Mouse (Mus musculus) lung, adult 2 months (tissue): Measurements from ENCODE around the gene Zbtb14. TPM values are rescaled to one million over a fixed set of nuclear protein-coding genes. Genes with fewer than 3 reads are reported as not detected.

Source experiments
- DNase-seq: peaks from one replicate; pipeline ENCODE4 v3.0.0; 2022
- H3K4me1 ChIP-seq: fragments of 200-500 bp; 2 replicates; pipeline ENCODE4 v1.6.1; 2011; ENCODE audit warnings: low read length; ENCODE audit not compliant: control insufficient read depth, insufficient read depth
- H3K4me3 ChIP-seq: fragments of 200-500 bp; replicated peaks from 2 replicates; pipeline ENCODE3; 2011; ENCODE audit warnings: low read depth, mild to moderate bottlenecking, control low read depth, low read length; ENCODE audit errors: extremely low read depth
- CTCF ChIP-seq: fragments of 200-500 bp; IDR thresholded peaks from 2 replicates; pipeline ENCODE4 v1.5.1; 2011; ENCODE audit warnings: mild to moderate bottlenecking, low read length, control low read depth; ENCODE audit not compliant: insufficient read depth
- POLR2A ChIP-seq: fragments of 200-500 bp; IDR thresholded peaks from 2 replicates; pipeline ENCODE4 v1.6.1; 2011; ENCODE audit warnings: low read depth, mild to moderate bottlenecking, control low read depth, low read length, borderline replicate concordance; ENCODE audit errors: extremely low read depth
- WGBS: fragments of 180-500 bp; shearing (Covaris S2); methylation state at CpG from one replicate; pipeline ENCODE4 v1.1.7; 2018; 5-methylcytosine and 5-hydroxymethylcytosine counted together
- polyA plus RNA-seq: library from polyadenylated mRNA; depleted of rRNA; stranded (reverse); fragments of >200 nt; gene quantifications from 2 replicates; pipeline ENCODE4 v1.2.3, GENCODE M21; 2012

Zbtb14 gene
- polyA plus RNA-seq, 1 experiment = 7.4 TPM

- DNase-seq = no peak
- TF ChIP-seq POLR2A = no peak
- no peak for TF ChIP-seq CTCF
- peaks cover 3% of the 10 kb centered on the region; the same call in 1 of the 2 replicates for H3K4me1 ChIP-seq
- no peak overlapping the region for H3K4me3 ChIP-seq
Measured at GRCm38 (mm10) chr17:69398092-69398491, 15.2 kb downstream of the Zbtb14 start.

GRCm38 (mm10) chr17:69401146-69401545, 18.3 kb downstream of the Zbtb14 start:
- 68% methylated on average over 2 of the region's 2 CpGs for WGBS
- Histone ChIP-seq H3K4me3 (no peak overlapping the region), H3K4me1 (peaks cover 3% of the 10 kb centered on the region; the same call in 1 of the 2 replicates)
- TF ChIP-seq CTCF = no peak
- TF ChIP-seq POLR2A = no peak
- DNase-seq = no peak

GRCm38 (mm10) chr17:69416163-69416562, 33.3 kb downstream of the Zbtb14 start:
- no peak for DNase-seq
- Histone ChIP-seq H3K4me1 (peaks cover 3% of the 10 kb centered on the region; the same call in 1 of the 2 replicates), H3K4me3 (no peak overlapping the region)
- TF ChIP-seq CTCF (no peak), POLR2A (no peak)

GRCm38 (mm10) chr17:69416920-69417661, 34.2 kb downstream of the Zbtb14 start:
- TF ChIP-seq CTCF = no peak
- peak; percentile 82 for TF ChIP-seq POLR2A
- Histone ChIP-seq H3K4me3 (peak overlapping the region; percentile 82), H3K4me1 (peaks cover 3% of the 10 kb centered on the region; the same call in 1 of the 2 replicates)
- WGBS = under 1% methylated on average over 56 of the region's 56 CpGs
- DNase-seq = peak; percentile 99

GRCm38 (mm10) chr17:69417724-69418373, 35.0 kb downstream of the Zbtb14 start:
- WGBS = 2% methylated on average over 26 of the region's 26 CpGs
- no peak for DNase-seq

GRCm38 (mm10) chr17:69421592-69421991, 38.7 kb downstream of the Zbtb14 start:
- TF ChIP-seq POLR2A (no peak), CTCF (no peak)
- DNase-seq = no peak
- Histone ChIP-seq H3K4me1 (no peaks in the 10 kb centered on the region; the same call in 1 of the 2 replicates), H3K4me3 (no peak overlapping the region)
- 20% methylated on average over 1 of the region's 1 CpGs for WGBS

More at GRCm38 (mm10) chr17:69417724-69418373, 35.0 kb downstream of the Zbtb14 start:
- TF ChIP-seq POLR2A (no peak), CTCF (no peak)
- peaks cover 3% of the 10 kb centered on the region; the same call in 1 of the 2 replicates for H3K4me1 ChIP-seq
- peak overlapping the region; percentile 82 for H3K4me3 ChIP-seq

- TF ChIP-seq CTCF (no peak), POLR2A (no peak)
- 64% methylated on average over 5 of the region's 5 CpGs for WGBS
- DNase-seq = no peak
- Histone ChIP-seq H3K4me3 (no peak overlapping the region), H3K4me1 (no peaks in the 10 kb centered on the region)
Measured at GRCm38 (mm10) chr17:69437836-69438235, 55.0 kb downstream of the Zbtb14 start.

- Histone ChIP-seq H3K4me1 (no peaks in the 10 kb centered on the region), H3K4me3 (no peak overlapping the region)
- WGBS = 33% methylated on average over 14 of the region's 14 CpGs
- no peak for DNase-seq
- TF ChIP-seq POLR2A (no peak), CTCF (no peak)
Measured at GRCm38 (mm10) chr17:69438486-69438885, 55.6 kb downstream of the Zbtb14 start.

GRCm38 (mm10) chr17:69438990-69439491, 56.2 kb downstream of the Zbtb14 start, which contains the start of gene Akain1:
Gene Akain1, plus strand, starts transcription at chr17:69439326.
- WGBS = under 1% methylated on average over 44 of the region's 44 CpGs
- no peaks in the 10 kb centered on the region for H3K4me1 ChIP-seq
- TF ChIP-seq POLR2A (no peak), CTCF (no peak)
- H3K4me3 ChIP-seq = no peak within 1 kb of the TSS
- DNase-seq = peak; percentile 46
